Mouse (Mus musculus) CH12.LX (cell line): Measurements from ENCODE around the gene Ogg1. TPM values are rescaled to one million over a fixed set of nuclear protein-coding genes. Genes with fewer than 3 reads are reported as not detected.

Experiments used
- DNase-seq: peaks from one replicate; pipeline ENCODE4 v3.0.0-alpha.2; 2013; ENCODE audit errors: extremely low read depth
- H3K27ac ChIP-seq: 2 replicates; pipeline ENCODE4 v1.5.1; 2012; ENCODE audit warnings: low read depth, mild to moderate bottlenecking, control low read depth, moderate library complexity; ENCODE audit not compliant: insufficient read depth
- H3K27me3 ChIP-seq: replicated peaks from 2 replicates; pipeline ENCODE3; 2012; ENCODE audit warnings: inconsistent platforms
- H3K36me3 ChIP-seq, 2 experiments: replicated peaks in 1 of 2; 2 replicates each; pipeline versions ENCODE3 to v1.6.1; 2012; ENCODE audit warnings: inconsistent platforms in 1 of 2, low read length in 1 of 2, mild to moderate bottlenecking in 1 of 2, mixed read lengths in 1 of 2, moderate library complexity in 1 of 2; ENCODE audit not compliant: control insufficient read depth in 1 of 2, insufficient read depth in 1 of 2
- H3K4me1 ChIP-seq, 2 experiments: 2 replicates each; pipeline ENCODE4 v1.6.1; 2012; ENCODE audit warnings: inconsistent platforms in 1 of 2, moderate library complexity in 1 of 2; ENCODE audit not compliant: insufficient read depth in 2 of 2, control insufficient read depth in 1 of 2
- H3K4me2 ChIP-seq: 2 replicates; pipeline ENCODE4 v1.6.1; 2012; ENCODE audit warnings: low read depth, mild to moderate bottlenecking, control low read depth; ENCODE audit not compliant: poor library complexity, insufficient read depth, severe bottlenecking
- H3K4me3 ChIP-seq, 3 experiments: fragments of 150-350 bp in 1 of 3; sonication (generic) in 1 of 3; replicated peaks in 1 of 3; 2 replicates each; pipeline versions ENCODE3 to v1.5.1; 2011 to 2012; ENCODE audit warnings: low read depth in 2 of 3, low read length in 2 of 3, mild to moderate bottlenecking in 2 of 3, moderate library complexity in 2 of 3, control low read depth in 1 of 3, improper control_type of control experiment in 1 of 3, inconsistent platforms in 1 of 3, mixed read lengths in 1 of 3; ENCODE audit not compliant: poor library complexity in 1 of 3
- H3K79me2 ChIP-seq: replicated peaks from 2 replicates; pipeline ENCODE4 v1.6.1; 2012; ENCODE audit warnings: mild to moderate bottlenecking, moderate library complexity; ENCODE audit not compliant: control insufficient read depth, poor library complexity, insufficient read depth, severe bottlenecking; ENCODE audit errors: extremely low read depth
- H3K9ac ChIP-seq: 2 replicates; pipeline ENCODE4 v1.6.1; 2012; ENCODE audit warnings: low read depth, mild to moderate bottlenecking, control low read depth, moderate library complexity; ENCODE audit not compliant: insufficient read depth
- H3K9me3 ChIP-seq: replicated peaks from 2 replicates; pipeline ENCODE3; 2012; ENCODE audit warnings: low read length, inconsistent platforms, mixed read lengths
- BHLHE40 ChIP-seq: IDR thresholded peaks from 2 replicates; pipeline ENCODE4 v1.6.1; 2011; ENCODE audit warnings: mild to moderate bottlenecking, low read depth, low read length, improper control_type of control experiment
- CHD1 ChIP-seq: IDR thresholded peaks from 2 replicates; pipeline ENCODE4 v1.6.1; 2012; ENCODE audit warnings: low read depth, low read length, improper control_type of control experiment, inconsistent platforms
- E2F4 ChIP-seq: IDR thresholded peaks from 2 replicates; pipeline ENCODE4 v1.6.1; 2011; ENCODE audit warnings: low read depth, low read length, improper control_type of control experiment; ENCODE audit not compliant: insufficient replicate concordance
- ELF1 ChIP-seq: IDR thresholded peaks from 2 replicates; pipeline ENCODE4 v1.6.1; 2014; ENCODE audit warnings: low read depth, mild to moderate bottlenecking, inconsistent platforms, low read length, improper control_type of control experiment
- HCFC1 ChIP-seq: IDR thresholded peaks from 2 replicates; pipeline ENCODE4 v1.6.1; 2012; ENCODE audit warnings: low read depth, mild to moderate bottlenecking, inconsistent platforms, low read length, improper control_type of control experiment
- IRF4 ChIP-seq: IDR thresholded peaks from 2 replicates; pipeline ENCODE4 v1.6.1; 2014; ENCODE audit warnings: low read depth, mild to moderate bottlenecking, inconsistent platforms, low read length, improper control_type of control experiment
- JUN ChIP-seq: IDR thresholded peaks from 2 replicates; pipeline ENCODE4 v1.6.1; 2011; ENCODE audit warnings: low read depth, mild to moderate bottlenecking, low read length, improper control_type of control experiment, moderate library complexity; ENCODE audit not compliant: insufficient read depth
- JUND ChIP-seq: conservative IDR thresholded peaks from 2 replicates; pipeline ENCODE4 v1.6.1; 2011; ENCODE audit warnings: low read depth, low read length, improper control_type of control experiment
- MAFK ChIP-seq: IDR thresholded peaks from 2 replicates; pipeline ENCODE4 v1.6.1; 2011; ENCODE audit warnings: low read length, improper control_type of control experiment; ENCODE audit not compliant: insufficient replicate concordance
- MAZ ChIP-seq: IDR thresholded peaks from 2 replicates; pipeline ENCODE4 v1.6.1; 2012; ENCODE audit warnings: low read depth, mild to moderate bottlenecking, inconsistent platforms, low read length, improper control_type of control experiment, moderate library complexity
- MXI1 ChIP-seq: IDR thresholded peaks from 2 replicates; pipeline ENCODE4 v1.6.1; 2011; ENCODE audit warnings: mild to moderate bottlenecking, low read depth, low read length, improper control_type of control experiment
- MYC ChIP-seq: IDR thresholded peaks from 2 replicates; pipeline ENCODE4 v1.6.1; 2011; ENCODE audit warnings: low read depth, mild to moderate bottlenecking, improper control_type of control experiment, low read length
- NRF1 ChIP-seq: IDR thresholded peaks from 2 replicates; pipeline ENCODE4 v1.6.1; 2014; ENCODE audit warnings: low read depth, mild to moderate bottlenecking, inconsistent platforms, low read length, improper control_type of control experiment, moderate library complexity
- POLR2A ChIP-seq: IDR thresholded peaks from 2 replicates; pipeline ENCODE4 v1.6.1; 2011; ENCODE audit warnings: low read depth, mild to moderate bottlenecking, improper control_type of control experiment, low read length
- SIN3A ChIP-seq: IDR thresholded peaks from 2 replicates; pipeline ENCODE4 v1.6.1; 2012; ENCODE audit warnings: low read length, improper control_type of control experiment, inconsistent platforms
- SMC3 ChIP-seq: IDR thresholded peaks from 2 replicates; pipeline ENCODE4 v1.6.1; 2011; ENCODE audit warnings: low read depth, low read length, improper control_type of control experiment
- TCF12 ChIP-seq: IDR thresholded peaks from 2 replicates; pipeline ENCODE4 v1.6.1; 2014; ENCODE audit warnings: low read depth, mild to moderate bottlenecking, inconsistent platforms, low read length, improper control_type of control experiment
- USF1 ChIP-seq: IDR thresholded peaks from 2 replicates; pipeline ENCODE4 v1.6.1; 2014; ENCODE audit warnings: low read depth, mild to moderate bottlenecking, inconsistent platforms, low read length, improper control_type of control experiment
- ZMIZ1 ChIP-seq: IDR thresholded peaks from 2 replicates; pipeline ENCODE4 v1.6.1; 2012; ENCODE audit warnings: low read depth, mild to moderate bottlenecking, inconsistent platforms, low read length, improper control_type of control experiment
- dilution Hi-C: fragments of 300-500 bp; cut with MboI; formaldehyde crosslinking; loops from 2 replicates; pipeline ENCODE4 v1.14.3; 2020; ENCODE audit warnings: low sequenced_read_pairs; ENCODE audit not compliant: extremely low pct_unique_long_range_greater_than_20kb, extremely low pct_ligation_motif_present
- in situ Hi-C: fragments of 300-500 bp; cut with MboI; formaldehyde crosslinking; loops from 3 replicates; pipeline ENCODE4 v1.14.3; 2019; ENCODE audit warnings: low sequenced_read_pairs, low pct_ligation_motif_present, low pct_unique_long_range_greater_than_20kb, mixed read lengths
- polyA plus RNA-seq: library from polyadenylated mRNA; unstranded; fragments of >175 nt; gene quantifications from 2 replicates; pipeline ENCODE4 v1.2.1, GENCODE M21; 2012; ENCODE audit warnings: low read depth; ENCODE audit not compliant: insufficient read length
- total RNA-seq, 2 experiments: library from RNA; depleted of rRNA; stranded (reverse); fragments of 300-350 nt in 1 of 2; fragments of >200 nt in 1 of 2; gene quantifications; 2 replicates each; pipeline ENCODE4 v1.2.3; 2012 to 2014

Ogg1 gene
- total and polyA plus RNA-seq, 3 experiments = 13.8 to 20.1 (median 14.5) TPM

DNA sequence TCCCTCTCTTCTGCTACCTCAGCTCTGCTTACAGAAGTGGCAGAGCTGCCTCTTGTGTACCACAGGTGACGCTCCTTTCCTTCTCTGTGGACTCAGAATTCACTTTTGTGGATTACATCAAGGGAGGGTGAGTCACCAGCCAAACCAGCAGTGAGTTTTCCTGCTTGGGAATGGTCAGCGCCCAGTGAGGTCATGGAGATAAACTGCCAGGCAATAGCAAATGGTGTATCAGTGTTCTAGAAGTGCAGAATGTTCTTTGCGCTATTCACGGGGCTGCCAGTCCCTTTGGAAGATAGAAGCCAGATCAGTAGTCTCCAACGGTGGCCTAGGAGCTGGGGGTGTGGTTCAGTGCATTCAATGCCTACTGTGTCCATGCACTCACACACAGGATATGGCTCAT lies 33.8 kb upstream of the Ogg1 start:
- TF ChIP-seq ELF1 = no peak
- TF ChIP-seq HCFC1 = no peak
- TF ChIP-seq JUND = no peak
- TF ChIP-seq POLR2A = no peak
- no peak for TF ChIP-seq MAFK
- H3K79me2 ChIP-seq = no peaks in the 10 kb centered on the region
- peaks cover 0 to 13% of the 10 kb centered on the region in 2 experiments for H3K36me3 ChIP-seq
- no peak overlapping the region for H3K4me2 ChIP-seq
- no peak overlapping the region for H3K27ac ChIP-seq
- H3K9me3 ChIP-seq = no peaks in the 10 kb centered on the region
- no peak overlapping the region for H3K4me3 ChIP-seq
- in situ Hi-C loops = no loop called here
- DNase-seq = no peak
- dilution Hi-C loops = no loop called here
- peaks cover 3 to 14% of the 10 kb centered on the region in 2 experiments; a peak in 3 of 4 replicates for H3K4me1 ChIP-seq
- no peak overlapping the region for H3K9ac ChIP-seq
- H3K27me3 ChIP-seq = no peaks in the 10 kb centered on the region

DNA sequence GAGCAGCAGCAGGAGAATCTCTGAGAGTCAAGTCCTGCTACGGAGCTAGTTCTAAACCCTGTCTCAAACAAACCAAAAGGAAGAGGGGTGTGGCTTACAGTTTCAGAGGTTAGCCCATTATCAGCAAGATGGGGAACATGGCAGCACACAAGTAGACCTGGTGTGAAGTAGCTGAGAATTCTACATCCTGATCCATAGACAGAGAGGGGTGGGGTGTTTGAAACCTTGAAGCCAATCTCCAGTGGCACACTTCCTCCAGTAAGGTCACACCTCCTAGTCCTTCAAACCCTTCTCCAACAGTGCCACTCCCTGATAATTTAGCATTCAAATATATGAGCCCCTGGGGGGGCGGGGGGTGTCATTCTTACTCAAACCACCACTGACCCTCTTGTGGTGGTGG lies 30.7 kb upstream of the Ogg1 start:
- no peaks in the 10 kb centered on the region for H3K9me3 ChIP-seq
- TF ChIP-seq BHLHE40 = no peak
- TF ChIP-seq ZMIZ1 = no peak
- TF ChIP-seq HCFC1 = no peak
- no peak for TF ChIP-seq IRF4
- TF ChIP-seq USF1 = no peak
- no peak for TF ChIP-seq E2F4
- TF ChIP-seq NRF1 = no peak
- TF ChIP-seq JUN = no peak
- no peak for TF ChIP-seq CHD1
- no peak for TF ChIP-seq TCF12
- no peak for TF ChIP-seq ELF1
- TF ChIP-seq MXI1 = no peak
- no peak for TF ChIP-seq SIN3A
- no peak for TF ChIP-seq MAZ
- TF ChIP-seq SMC3 = no peak
- TF ChIP-seq MYC = no peak
- TF ChIP-seq POLR2A = no peak
- TF ChIP-seq, all 38 proteins: peak for 0
- Histone ChIP-seq H3K4me2 (no peak overlapping the region), H3K9ac (no peak overlapping the region), H3K27me3 (no peaks in the 10 kb centered on the region), H3K4me1 (peaks cover 3 to 26% of the 10 kb centered on the region in 2 experiments; a peak in 3 of 4 replicates), H3K4me3 (no peak overlapping the region), H3K79me2 (no peaks in the 10 kb centered on the region), H3K27ac (no peak overlapping the region), H3K36me3 (peaks cover 0 to 7% of the 10 kb centered on the region in 2 experiments)
- in situ Hi-C loops = loop anchor here (5.0 kb wide), 1 partner anchor 34 kb away; no protein-coding TSS in a partner anchor
- dilution Hi-C loops = no loop called here
- no peak for DNase-seq
